9 mouse cellular contexts compared by ENCODE assay signal in genomic region chr7:34594501-34595306, GRCm38 (mm10).
DNase-seq lines count a peak whose midpoint lies in the region; ATAC-seq and TF ChIP-seq lines count a peak whose summit lies in the region.
"Had no signal": no experiment of that assay in that cellular context is flagged by ENCODE, and none has a peak within 500 bp of the region (broad histone marks: within the 10 kb centered on the region; RNA-seq: fewer than 3 reads in every experiment).

No protein-coding gene starts in this region.

- DNase-seq in ovary, adult 18-20 months (ENCODE audit: low spot score), result peak; percentile 20
- DNase-seq in ovary, postnatal 10 days (ENCODE audit: low spot score), result no peak
- peak; percentile 20 for DNase-seq in lung, postnatal 14 days
- peak; percentile 34 for DNase-seq in stomach, postnatal 0 days (ENCODE audit: low spot score)

- no peaks in the 10 kb centered on the region for H3K36me3 ChIP-seq in heart, embryonic 16.5 days (ENCODE audit: control insufficient read depth, insufficient read depth)
- H3K36me3 ChIP-seq in kidney, embryonic 16.5 days (ENCODE audit: insufficient read depth, low read length), result no peaks in the 10 kb centered on the region
- no peaks in the 10 kb centered on the region for H3K36me3 ChIP-seq in stomach, postnatal 0 days (ENCODE audit: control insufficient read depth, insufficient read depth, low read length)

- 28% methylated on average over 18 of the region's 18 CpGs for WGBS in heart, embryonic 16.5 days
- 11% methylated on average over 18 of the region's 18 CpGs for WGBS in kidney, embryonic 16.5 days
- 30% methylated on average over 18 of the region's 18 CpGs for WGBS in stomach, postnatal 0 days

- 0 out of 2 replicates have a peak, but pooled peaks cover 3% of the 10 kb centered on the region for H3K4me1 ChIP-seq in embryonic fibroblast, embryonic 13.5 days (ENCODE audit: control insufficient read depth, insufficient read depth, low read length)
- H3K4me1 ChIP-seq in heart, embryonic 16.5 days (ENCODE audit: control insufficient read depth, insufficient read depth, low read length), result peaks cover 4% of the 10 kb centered on the region
- peaks cover 54% of the 10 kb centered on the region for H3K4me1 ChIP-seq in kidney, embryonic 16.5 days (ENCODE audit: insufficient read depth, low read length)
- no peaks in the 10 kb centered on the region for H3K4me1 ChIP-seq in stomach, postnatal 0 days (replicated peaks; ENCODE audit: control insufficient read depth, insufficient read depth)
- H3K4me1 ChIP-seq: megakaryocyte, embryonic 14.5 days had no signal

- H3K27ac ChIP-seq in embryonic fibroblast, embryonic 13.5 days (ENCODE audit: insufficient read depth, low read length), result no peak overlapping the region
- peak overlapping the region; percentile 2 for H3K27ac ChIP-seq in heart, embryonic 16.5 days (ENCODE audit: low read length)
- H3K27ac ChIP-seq in kidney, embryonic 16.5 days (ENCODE audit: low read length), result peak overlapping the region; percentile 74
- H3K27ac ChIP-seq in stomach, postnatal 0 days (replicated peaks), result no peak overlapping the region

- TF ChIP-seq POLR2A in embryonic fibroblast, embryonic 13.5 days (IDR thresholded peaks at IDR 0.05; ENCODE audit: low read depth, low read length), result no peak

- TF ChIP-seq EP300 in stomach, postnatal 0 days (optimal IDR thresholded peaks at IDR 0.05), result no peak

- H3K4me3 ChIP-seq in embryonic fibroblast, embryonic 13.5 days (ENCODE audit: insufficient read depth, low read length), result peak overlapping the region; percentile 19
- peak overlapping the region; percentile 36 for H3K4me3 ChIP-seq in heart, embryonic 16.5 days (ENCODE audit: low read length)
- peak overlapping the region; percentile 30 for H3K4me3 ChIP-seq in kidney, embryonic 16.5 days (ENCODE audit: low read length)
- 0 out of 2 replicates have a peak overlapping the region, but pooled peaks have one; percentile 1 for H3K4me3 ChIP-seq in stomach, postnatal 0 days (ENCODE audit: low read depth, low read length)
- H3K4me3 ChIP-seq: megakaryocyte, embryonic 14.5 days had no signal

- peak overlapping the region; percentile 61 for H3K4me2 ChIP-seq in heart, embryonic 16.5 days (ENCODE audit: low read depth, low read length)
- H3K4me2 ChIP-seq in kidney, embryonic 16.5 days (replicated peaks; ENCODE audit: low read depth, low read length), result peak overlapping the region; percentile 51
- H3K4me2 ChIP-seq in stomach, postnatal 0 days (replicated peaks; ENCODE audit: low read depth), result peak overlapping the region; percentile 37

- no peak for TF ChIP-seq CTCF in embryonic fibroblast, embryonic 13.5 days (IDR thresholded peaks at IDR 0.05; ENCODE audit: borderline replicate concordance, insufficient read depth, low read length)
- TF ChIP-seq CTCF in stomach, postnatal 0 days (IDR thresholded peaks at IDR 0.05; ENCODE audit: low read depth), result peak; percentile 15; the same call in 1 of the 2 replicates

- H3K9me3 ChIP-seq in heart, embryonic 16.5 days (replicated peaks; ENCODE audit: control insufficient read depth, low read length), result 0 out of 2 replicates have a peak, but pooled peaks cover 4% of the 10 kb centered on the region
- no peaks in the 10 kb centered on the region for H3K9me3 ChIP-seq in kidney, embryonic 16.5 days (ENCODE audit: low read length)
- H3K9me3 ChIP-seq in stomach, postnatal 0 days (ENCODE audit: control insufficient read depth, low read length), result no peaks in the 10 kb centered on the region

- H3K27me3 ChIP-seq in heart, embryonic 16.5 days (ENCODE audit: control insufficient read depth, insufficient read depth, low read length), result no peaks in the 10 kb centered on the region
- no peaks in the 10 kb centered on the region for H3K27me3 ChIP-seq in kidney, embryonic 16.5 days (ENCODE audit: insufficient read depth, low read length)
- H3K27me3 ChIP-seq in stomach, postnatal 0 days (ENCODE audit: control insufficient read depth, insufficient read depth, low read length), result no peaks in the 10 kb centered on the region
- H3K27me3 ChIP-seq: megakaryocyte, embryonic 14.5 days had no signal

- no peak for ATAC-seq in heart, embryonic 16.5 days (replicated peaks; ENCODE audit: extremely low read depth, insufficient read depth, low FRiP score)
- ATAC-seq in kidney, embryonic 16.5 days (ENCODE audit: low FRiP score, low TSS enrichment), result peak; percentile 50
- no peak for ATAC-seq in stomach, postnatal 0 days (ENCODE audit: low FRiP score, low TSS enrichment)
- no peak for ATAC-seq in megakaryocyte progenitor cell, adult 5-6 weeks (replicated peaks; ENCODE audit: poor library complexity)

- H3K9ac ChIP-seq in heart, embryonic 16.5 days (ENCODE audit: low read length), result peak overlapping the region; percentile 21
- peak overlapping the region; percentile 37 for H3K9ac ChIP-seq in kidney, embryonic 16.5 days (replicated peaks; ENCODE audit: low read length)
- H3K9ac ChIP-seq in stomach, postnatal 0 days (ENCODE audit: low read length), result peak overlapping the region; percentile 2; the same call in 1 of the 2 replicates

Comparison
In these comparisons a context has a peak if more than half of its experiments do, and no peak if none do; other contexts are left out.
1. H3K27ac ChIP-seq: peak in heart, embryonic 16.5 days (single experiment) and kidney, embryonic 16.5 days (single experiment); none in embryonic fibroblast, embryonic 13.5 days (single experiment) and stomach, postnatal 0 days (single experiment).
2. Peak in every context shown above with its lines, with median percentiles within 50 percentile points of each other: H3K4me3 ChIP-seq, H3K4me2 ChIP-seq and H3K9ac ChIP-seq.